Mouse (Mus musculus) hindbrain, embryonic 16.5 days (tissue): ENCODE measurements at regions not wholly inside any gene's neighbourhood (a gene's known extent, or its start where the extent isn't known, plus 50 kb on each side); places are given as distances from the start of the nearest gene placed in this dataset.

Experiments used
- ATAC-seq: fragments of 200-750 bp; cut with Nextera tagmentation; 2 replicates; pipeline ENCODE4 v1.8.0; 2017; ENCODE audit warnings: moderate TSS enrichment, moderate library complexity
- H3K27ac ChIP-seq: fragments of 300-500 bp; sonication (generic); 2 replicates; pipeline ENCODE4 v1.5.1; 2014; ENCODE audit warnings: low read depth, mild to moderate bottlenecking, control low read depth, low read length, moderate library complexity
- H3K27me3 ChIP-seq: fragments of 300-500 bp; sonication (generic); replicated peaks from 2 replicates; pipeline ENCODE4 v1.6.1; 2014; ENCODE audit warnings: low read length; ENCODE audit not compliant: control insufficient read depth, insufficient read depth
- H3K36me3 ChIP-seq: fragments of 300-500 bp; sonication (generic); 2 replicates; pipeline ENCODE4 v1.6.1; 2014; ENCODE audit warnings: mild to moderate bottlenecking, low read length, moderate library complexity, mixed read lengths; ENCODE audit not compliant: control insufficient read depth, insufficient read depth
- H3K4me1 ChIP-seq: fragments of 300-500 bp; sonication (generic); 2 replicates; pipeline ENCODE4 v1.6.1; 2014; ENCODE audit warnings: low read depth, low read length; ENCODE audit not compliant: control insufficient read depth, insufficient read depth
- H3K4me2 ChIP-seq: fragments of 300-500 bp; sonication (generic); 2 replicates; pipeline ENCODE4 v1.6.1; 2014; ENCODE audit warnings: mild to moderate bottlenecking, low read length, control low read depth, moderate library complexity
- H3K4me3 ChIP-seq: fragments of 300-500 bp; sonication (generic); 2 replicates; pipeline ENCODE4 v1.5.1; 2014; ENCODE audit warnings: mild to moderate bottlenecking, low read length, control low read depth, moderate library complexity
- H3K9ac ChIP-seq: fragments of 300-500 bp; sonication (generic); 2 replicates; pipeline ENCODE4 v1.6.1; 2014; ENCODE audit warnings: low read depth, mild to moderate bottlenecking, control low read depth, low read length, moderate library complexity
- H3K9me3 ChIP-seq: fragments of 300-500 bp; sonication (generic); 2 replicates; pipeline ENCODE4 v1.6.1; 2014; ENCODE audit warnings: mild to moderate bottlenecking, low read length, moderate library complexity; ENCODE audit not compliant: control insufficient read depth
- WGBS: fragments of 180-500 bp; shearing (Covaris S2); extraction: QIAGEN DNeasy Blood & Tissue Kit; methylation state at CpG from one replicate; pipeline ENCODE4 v1.1.7; 2014; 5-methylcytosine and 5-hydroxymethylcytosine counted together

DNA sequence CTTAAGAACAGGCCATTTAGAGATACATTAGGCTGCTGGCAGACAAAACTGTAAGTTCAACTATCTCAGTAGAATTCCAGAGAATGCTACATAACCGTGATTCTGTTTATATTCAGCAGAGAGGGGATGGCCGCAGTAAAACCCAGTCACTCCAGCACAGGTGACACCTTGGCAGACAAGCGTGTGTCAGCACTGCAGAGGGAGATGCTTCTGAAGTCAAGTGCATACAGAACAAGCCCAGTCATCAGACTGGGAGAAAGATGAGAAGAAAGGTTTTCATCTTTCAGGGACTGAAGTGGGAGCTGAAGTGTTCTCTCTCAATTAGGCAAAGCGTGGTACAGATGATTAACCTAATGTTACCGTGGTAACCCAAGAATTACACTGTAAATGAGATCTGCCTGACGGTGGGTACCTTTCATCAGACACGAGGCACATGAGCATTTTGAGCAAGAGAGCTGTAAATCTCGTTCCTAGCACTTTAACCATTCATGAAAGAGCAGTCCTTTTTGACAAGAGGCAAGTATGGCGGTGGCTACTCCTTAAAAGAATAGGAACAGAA is 130.3 kb downstream of the Barhl2 start:
- H3K4me2 ChIP-seq = no peak overlapping the region
- H3K9me3 ChIP-seq = no peaks in the 10 kb centered on the region
- H3K9ac ChIP-seq = no peak overlapping the region
- H3K4me3 ChIP-seq = no peak overlapping the region
- ATAC-seq = 0 out of 2 replicates have a peak, but pooled peaks have one; percentile 24
- no peaks in the 10 kb centered on the region for H3K27me3 ChIP-seq
- WGBS = 50% methylated on average over 9 of the region's 9 CpGs
- no peaks in the 10 kb centered on the region for H3K36me3 ChIP-seq
- H3K27ac ChIP-seq = no peak overlapping the region
- H3K4me1 ChIP-seq = peaks cover 3% of the 10 kb centered on the region; the same call in 1 of the 2 replicates

- no peak for ATAC-seq
- H3K4me3 ChIP-seq = no peak overlapping the region
- no peaks in the 10 kb centered on the region for H3K9me3 ChIP-seq
- peaks cover 2% of the 10 kb centered on the region; the same call in 1 of the 2 replicates for H3K4me1 ChIP-seq
- H3K4me2 ChIP-seq = no peak overlapping the region
- no peak overlapping the region for H3K9ac ChIP-seq
- no peak overlapping the region for H3K27ac ChIP-seq
- H3K27me3 ChIP-seq = no peaks in the 10 kb centered on the region
- H3K36me3 ChIP-seq = no peaks in the 10 kb centered on the region
- WGBS = 18% methylated on average over 18 of the region's 18 CpGs
These were observed 135.3 kb downstream of the Barhl2 start for GRCm38 (mm10) chr5:106322574-106323215.

DNA sequence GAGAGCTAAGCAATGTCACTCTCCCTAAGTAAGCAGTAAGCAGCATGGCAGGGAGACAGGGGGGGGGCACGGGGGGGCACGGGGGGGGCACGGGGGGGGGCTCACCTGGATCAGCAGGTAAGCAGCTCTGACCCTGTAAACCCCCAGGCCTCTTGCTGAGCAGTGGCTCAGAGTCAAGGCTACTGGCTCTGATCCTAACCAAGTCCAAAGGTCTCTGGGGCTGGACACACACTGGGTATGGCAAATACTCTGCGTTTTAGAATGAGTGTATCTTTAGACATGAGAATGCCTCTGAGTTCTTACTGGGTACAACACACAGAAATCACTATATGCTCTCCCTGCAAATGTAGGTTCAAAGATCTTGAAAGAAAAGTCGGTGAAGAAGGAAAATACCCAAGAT is 136.5 kb downstream of the Barhl2 start:
- no peaks in the 10 kb centered on the region for H3K4me1 ChIP-seq
- H3K4me2 ChIP-seq = no peak overlapping the region
- H3K36me3 ChIP-seq = no peaks in the 10 kb centered on the region
- H3K9ac ChIP-seq = no peak overlapping the region
- 28% methylated on average over 5 of the region's 5 CpGs for WGBS
- ATAC-seq = no peak
- H3K4me3 ChIP-seq = no peak overlapping the region
- no peaks in the 10 kb centered on the region for H3K9me3 ChIP-seq
- H3K27ac ChIP-seq = no peak overlapping the region
- no peaks in the 10 kb centered on the region for H3K27me3 ChIP-seq

GRCm38 (mm10) chr5:106321023-106321422 is 136.9 kb downstream of the Barhl2 start:
- no peaks in the 10 kb centered on the region for H3K9me3 ChIP-seq
- no peaks in the 10 kb centered on the region for H3K36me3 ChIP-seq
- H3K27me3 ChIP-seq = no peaks in the 10 kb centered on the region
- no peak overlapping the region for H3K4me3 ChIP-seq
- no peak overlapping the region for H3K9ac ChIP-seq
- WGBS = 47% methylated on average over 3 of the region's 3 CpGs
- H3K27ac ChIP-seq = no peak overlapping the region
- no peak overlapping the region for H3K4me2 ChIP-seq
- ATAC-seq = no peak
- no peaks in the 10 kb centered on the region for H3K4me1 ChIP-seq

GRCm38 (mm10) chr5:106320039-106320438 is 137.9 kb downstream of the Barhl2 start:
- WGBS = 12% methylated on average over 6 of the region's 6 CpGs
- no peak for ATAC-seq
- Histone ChIP-seq H3K27ac (no peak overlapping the region), H3K9ac (no peak overlapping the region), H3K4me1 (no peaks in the 10 kb centered on the region), H3K4me2 (no peak overlapping the region), H3K4me3 (no peak overlapping the region), H3K9me3 (no peaks in the 10 kb centered on the region), H3K27me3 (no peaks in the 10 kb centered on the region), H3K36me3 (no peaks in the 10 kb centered on the region)

- WGBS = 92% methylated on average over 6 of the region's 6 CpGs
- ATAC-seq = no peak
- Histone ChIP-seq H3K36me3 (no peaks in the 10 kb centered on the region), H3K9ac (no peak overlapping the region), H3K4me1 (no peaks in the 10 kb centered on the region), H3K27me3 (no peaks in the 10 kb centered on the region), H3K4me3 (no peak overlapping the region), H3K4me2 (no peak overlapping the region), H3K27ac (no peak overlapping the region), H3K9me3 (no peaks in the 10 kb centered on the region)
These were observed 139.7 kb downstream of the Barhl2 start for GRCm38 (mm10) chr5:106318246-106318645.

DNA sequence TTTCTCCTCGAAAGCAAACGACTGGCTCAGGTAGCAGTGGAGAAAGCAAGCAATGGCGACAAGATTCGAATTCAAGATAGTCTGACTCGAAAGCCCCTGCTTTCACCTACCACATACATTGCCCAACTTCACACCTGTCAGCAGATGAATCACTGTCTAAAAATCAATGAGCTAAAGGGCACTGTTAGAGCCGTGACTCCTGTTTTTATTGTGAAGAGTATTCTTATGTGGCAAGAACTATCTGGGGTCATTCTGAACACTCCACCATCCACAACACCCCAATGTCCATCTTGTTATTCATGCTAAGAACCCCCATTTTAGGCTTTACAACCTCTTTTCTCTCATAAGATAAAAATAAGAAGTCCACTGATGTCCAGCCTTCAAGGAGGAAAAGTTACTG is 144.1 kb downstream of the Barhl2 start:
- no peak overlapping the region for H3K9ac ChIP-seq
- H3K36me3 ChIP-seq = no peaks in the 10 kb centered on the region
- no peak overlapping the region for H3K4me3 ChIP-seq
- WGBS = 84% methylated on average over 6 of the region's 6 CpGs
- H3K4me1 ChIP-seq = no peaks in the 10 kb centered on the region
- no peak overlapping the region for H3K27ac ChIP-seq
- no peaks in the 10 kb centered on the region for H3K27me3 ChIP-seq
- no peak for ATAC-seq
- H3K4me2 ChIP-seq = no peak overlapping the region
- no peaks in the 10 kb centered on the region for H3K9me3 ChIP-seq

DNA sequence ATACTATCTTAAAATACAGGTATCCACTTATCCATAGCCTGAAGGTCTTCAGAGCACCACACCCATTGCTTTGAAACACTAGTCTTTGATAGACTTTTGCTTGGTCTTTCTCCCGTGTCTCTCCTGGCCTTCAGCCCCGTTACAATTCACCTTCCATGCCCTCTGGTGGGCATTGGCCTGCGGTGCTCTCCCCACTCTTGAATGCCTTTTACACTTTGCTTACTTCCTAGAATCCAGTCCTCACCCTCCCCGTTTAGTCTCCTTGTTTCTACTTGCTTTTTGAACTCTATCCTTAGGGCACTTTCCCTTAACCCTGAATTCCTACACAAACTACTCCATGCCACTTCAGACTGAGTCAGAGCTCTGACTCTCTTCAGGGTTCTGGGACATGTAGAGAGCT is 156.6 kb downstream of the Barhl2 start:
- H3K4me1 ChIP-seq = no peaks in the 10 kb centered on the region
- no peaks in the 10 kb centered on the region for H3K27me3 ChIP-seq
- WGBS = 53% methylated on average over 4 of the region's 4 CpGs
- H3K9me3 ChIP-seq = no peaks in the 10 kb centered on the region
- no peak overlapping the region for H3K27ac ChIP-seq
- no peaks in the 10 kb centered on the region for H3K36me3 ChIP-seq
- no peak overlapping the region for H3K4me3 ChIP-seq
- no peak for ATAC-seq
- H3K4me2 ChIP-seq = no peak overlapping the region
- no peak overlapping the region for H3K9ac ChIP-seq

DNA sequence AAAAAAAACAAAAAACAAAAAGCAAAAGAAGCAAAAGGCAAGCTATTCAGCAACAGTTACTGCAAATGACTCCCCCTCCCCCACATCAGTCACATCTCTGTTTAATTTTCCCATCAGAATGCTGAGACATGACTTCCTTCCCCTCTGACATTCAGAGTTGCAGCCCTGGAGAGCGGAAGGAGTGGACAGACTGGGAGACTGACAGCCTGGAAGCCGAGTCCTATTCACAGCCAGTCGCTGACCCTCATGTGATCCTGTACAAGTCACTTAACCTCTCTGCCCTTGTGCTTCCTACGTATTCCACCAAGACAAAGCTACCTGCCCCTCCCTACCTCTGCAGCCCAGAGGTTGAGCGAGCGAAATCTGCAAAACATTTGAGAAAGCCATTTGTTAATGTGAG is 161.2 kb downstream of the Barhl2 start:
- H3K36me3 ChIP-seq = no peaks in the 10 kb centered on the region

More for the DNA sequence above, 161.2 kb downstream of the Barhl2 start:
- Histone ChIP-seq H3K4me2 (no peak overlapping the region), H3K27me3 (no peaks in the 10 kb centered on the region), H3K4me1 (no peaks in the 10 kb centered on the region), H3K9me3 (no peaks in the 10 kb centered on the region), H3K4me3 (no peak overlapping the region), H3K9ac (no peak overlapping the region), H3K27ac (no peak overlapping the region)
- 16% methylated on average over 6 of the region's 6 CpGs for WGBS
- no peak for ATAC-seq
